Mouse (Mus musculus): ENCODE results near the gene Wdr17.

GRCm38 (mm10) chr8:54723976-54724667, 162.9 kb downstream of the Wdr17 start:
- TF ChIP-seq POLR2A (IDR thresholded peaks at IDR 0.05; ENCODE audit: low read depth, low read length) = no peak
- no peak for TF ChIP-seq CTCF (conservative IDR thresholded peaks at IDR 0.05 in 1 of 2, IDR thresholded peaks at IDR 0.05 in 1 of 2; ENCODE audit: low read depth in 2 of 2, low read length in 2 of 2)
- TF ChIP-seq MYC (IDR thresholded peaks at IDR 0.05; ENCODE audit: low read depth, low read length) = no peak

Measured in CH12.LX (cell line).